Mouse (Mus musculus): ENCODE results near the gene Ptpn12.

Gene Ptpn12

DNA sequence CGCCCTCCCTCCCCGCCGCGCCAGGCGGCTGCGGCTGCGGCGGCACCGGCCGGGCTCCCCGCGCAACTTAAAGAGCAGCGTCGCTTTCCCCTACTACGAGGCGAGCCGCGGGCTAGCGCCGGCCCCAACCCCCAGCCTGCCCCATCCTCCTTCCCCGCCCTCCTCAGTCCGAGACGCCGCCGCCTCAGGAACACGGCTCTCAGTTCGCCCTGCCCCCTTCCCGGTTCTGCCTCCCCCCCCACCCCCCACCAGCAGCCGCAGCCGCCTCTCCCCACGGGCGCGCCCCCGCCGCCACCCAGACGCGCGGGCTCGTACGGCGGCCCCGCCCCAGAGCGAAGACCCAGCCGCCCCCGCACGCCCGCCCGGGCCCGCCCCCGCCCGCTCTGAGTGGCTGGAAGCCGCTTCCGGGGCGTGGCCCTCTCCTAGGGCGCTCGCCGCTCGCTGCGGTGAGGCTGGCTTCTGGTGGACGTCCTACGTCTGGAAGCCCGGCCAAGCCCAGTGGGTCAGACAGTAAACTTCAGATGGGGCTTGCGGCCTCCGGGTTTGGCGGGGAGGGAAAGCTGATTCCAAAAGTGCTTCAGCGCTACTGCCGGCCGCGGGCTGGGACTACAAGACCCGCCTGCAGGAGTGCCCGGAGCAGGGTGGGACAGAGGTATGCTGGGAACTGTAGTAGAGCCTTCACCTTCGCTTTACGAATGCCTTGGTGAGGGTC is at the start of gene Ptpn12:
Gene Ptpn12 (minus strand): TSS at position 92 of the 712 bp plus-strand sequence.
- in situ Hi-C loops (cut with MboI, MseI): loop anchor here (5.0 kb wide), 1 partner anchor 196 kb away; no protein-coding TSS in a partner anchor

DNA sequence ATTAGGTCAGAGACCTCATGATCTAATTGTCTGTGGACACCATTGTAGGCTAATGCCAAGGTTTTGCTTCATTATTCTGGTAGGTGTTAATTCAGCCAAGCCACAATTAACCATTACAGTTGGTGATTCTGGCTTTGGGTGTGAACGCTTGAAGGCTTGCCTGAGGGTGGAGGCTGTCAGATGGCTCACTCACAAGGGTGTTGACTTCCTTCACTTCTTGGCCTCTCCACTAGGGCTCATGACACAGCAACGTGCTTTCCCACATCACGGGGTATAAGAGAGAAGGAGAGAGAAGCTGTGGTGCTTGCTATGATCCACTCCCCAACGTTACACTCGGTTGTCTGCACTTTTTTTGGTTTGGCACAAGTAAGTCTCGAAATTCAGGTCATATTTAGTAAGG is 35.5 kb upstream of the Ptpn12 start:
- in situ Hi-C loops (cut with MboI, MseI): no loop called here

DNA sequence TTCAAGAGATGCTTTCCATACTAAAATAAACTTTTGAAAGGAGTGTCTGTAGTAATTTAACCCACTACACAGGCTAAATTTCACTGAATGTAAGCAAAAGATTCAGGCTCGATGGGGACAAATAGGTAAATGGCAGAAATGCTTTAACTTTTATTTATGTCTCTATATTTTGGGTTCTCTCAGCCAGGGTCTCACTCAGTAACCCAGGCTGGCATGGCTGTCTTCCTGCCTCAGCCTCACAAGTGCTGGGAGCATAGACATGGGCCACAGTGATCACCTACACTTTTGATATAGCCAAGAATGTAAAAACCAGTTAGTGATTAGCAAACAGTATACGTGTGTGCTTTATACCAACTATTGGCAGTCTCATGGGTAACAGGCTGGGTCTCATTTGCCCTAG is 1.5 kb upstream of the Ptpn12 start:
- in situ Hi-C loops (cut with MboI, MseI): loop anchor here (5.0 kb wide), 1 partner anchor 195 kb away; no protein-coding TSS in a partner anchor

DNA sequence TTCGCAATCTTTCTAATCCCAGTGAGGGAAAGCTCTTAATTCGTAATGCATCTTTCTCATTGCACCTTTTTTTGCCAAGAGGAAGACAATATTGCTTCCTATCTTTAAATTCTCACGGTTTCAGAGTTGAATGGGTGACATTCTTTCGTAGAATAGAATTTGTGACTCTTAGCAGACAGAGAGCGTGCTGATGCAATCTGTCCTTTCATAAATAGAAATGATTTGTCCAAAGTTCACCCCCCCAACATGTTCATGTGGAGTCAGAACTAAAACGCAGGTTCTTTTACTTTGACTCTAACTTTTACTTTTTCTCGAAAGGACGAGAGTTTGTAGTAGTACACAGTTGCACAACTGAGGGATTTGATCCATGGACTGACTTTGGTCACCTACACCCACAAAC is 884 bp upstream of the Ptpn12 start:
- in situ Hi-C loops (cut with MboI, MseI): loop anchor here (5.0 kb wide), 1 partner anchor 196 kb away; no protein-coding TSS in a partner anchor

DNA sequence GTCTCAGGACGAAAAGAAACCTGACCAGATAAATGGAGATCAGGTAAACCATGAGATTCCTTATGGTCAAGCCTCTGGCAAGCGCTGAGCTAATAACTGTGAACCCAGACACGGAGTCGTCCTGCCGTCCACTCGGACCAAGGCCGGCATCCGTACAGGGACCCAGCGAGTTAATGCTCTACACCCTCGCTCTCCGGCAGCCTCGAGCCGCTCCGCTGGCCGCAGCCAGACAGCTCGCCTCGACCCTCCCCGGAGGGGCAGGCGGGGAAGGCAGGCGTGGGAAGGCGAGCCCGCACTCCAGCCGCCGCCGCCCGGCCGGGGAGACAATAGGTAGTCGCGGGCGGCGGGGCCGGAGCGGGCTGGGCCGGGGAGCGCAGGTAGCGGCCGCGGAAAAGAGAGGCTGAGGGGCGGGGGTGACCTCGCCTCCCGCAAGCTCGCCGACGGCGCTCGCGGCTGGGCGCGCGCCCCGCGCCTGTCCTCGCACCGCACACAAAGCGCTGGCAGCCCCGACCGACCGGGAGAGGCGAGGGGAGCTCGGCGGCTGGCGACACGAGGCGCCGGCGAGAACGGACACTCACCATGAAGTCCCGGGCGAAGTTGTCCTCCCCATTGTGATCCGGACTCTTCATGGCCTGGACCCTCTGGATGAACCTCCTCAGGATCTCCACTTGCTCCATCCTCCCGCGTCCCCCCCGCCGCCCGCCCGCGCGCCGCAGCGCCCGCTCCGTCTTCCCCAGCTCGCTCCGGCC is 466 bp downstream of the Ptpn12 start:
- in situ Hi-C loops (cut with MboI, MseI): loop anchor here (5.0 kb wide), 1 partner anchor 197 kb away; no protein-coding TSS in a partner anchor

DNA sequence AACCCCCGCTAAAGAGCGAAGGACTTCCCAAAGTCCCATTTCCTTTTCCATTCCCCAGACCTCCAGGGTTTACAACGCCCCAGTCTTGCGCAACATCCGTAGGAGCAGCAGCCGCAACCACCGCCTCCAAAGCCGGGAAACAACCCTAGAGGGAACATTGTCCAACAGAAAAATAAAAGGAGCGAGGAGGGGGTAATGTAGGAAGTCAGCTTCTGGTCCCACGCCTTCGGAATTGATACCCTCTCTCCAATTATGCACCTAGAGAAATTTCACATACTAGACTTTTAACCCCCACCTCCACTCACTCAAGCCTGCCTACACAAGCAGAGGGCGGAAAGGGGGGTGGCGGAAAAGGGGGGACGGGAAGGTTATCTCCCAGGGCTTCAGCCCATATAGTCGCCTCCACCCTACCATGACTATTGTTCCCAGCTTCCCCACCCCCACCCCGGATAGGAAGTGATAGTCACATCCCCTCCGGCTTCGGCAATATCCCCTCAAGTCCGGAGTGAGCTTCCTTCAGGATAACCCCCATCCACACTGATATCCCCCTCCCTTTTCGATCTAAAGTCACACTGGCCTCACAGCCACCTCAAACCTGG is 1.1 kb downstream of the Ptpn12 start:
- in situ Hi-C loops (cut with MboI, MseI): loop anchor here (5.0 kb wide), 2 partner anchors 102 to 198 kb away; no protein-coding TSS in a partner anchor

DNA sequence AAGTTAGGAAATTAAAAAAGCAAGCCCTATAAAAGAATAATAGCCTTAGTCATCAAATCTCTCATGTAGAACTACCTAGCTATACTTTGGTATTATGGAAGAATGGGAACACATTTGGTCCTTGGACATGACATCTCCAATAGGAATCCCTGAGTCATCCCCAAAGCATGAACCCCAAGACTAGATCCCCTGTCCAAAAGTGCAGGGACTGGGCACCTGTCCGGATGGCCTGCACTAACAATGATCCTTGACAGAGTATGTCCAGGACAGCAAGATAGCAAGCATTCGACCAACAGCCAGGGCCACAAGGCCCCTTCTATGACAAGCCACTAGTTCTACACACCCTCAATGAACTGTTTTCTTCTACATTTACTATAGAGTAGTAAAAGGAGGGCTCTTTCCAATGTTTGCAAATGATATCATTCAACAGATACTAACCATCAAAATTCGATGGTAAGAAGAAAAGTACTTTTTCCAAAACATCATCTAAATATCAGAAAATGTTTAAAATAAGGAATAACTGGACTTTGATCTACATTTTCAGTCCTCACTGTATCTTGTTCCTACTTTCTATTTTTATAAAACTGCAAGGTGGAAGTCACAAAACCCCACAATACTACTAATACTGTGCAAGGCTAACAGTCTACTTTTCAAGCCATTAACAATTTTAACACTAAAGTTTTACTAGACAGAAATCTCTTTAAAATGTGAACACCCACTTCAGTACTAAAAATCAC is 2.0 kb downstream of the Ptpn12 start:
- in situ Hi-C loops (cut with MboI, MseI): loop anchor here (5.0 kb wide), 1 partner anchor 101 kb away; no protein-coding TSS in a partner anchor

DNA sequence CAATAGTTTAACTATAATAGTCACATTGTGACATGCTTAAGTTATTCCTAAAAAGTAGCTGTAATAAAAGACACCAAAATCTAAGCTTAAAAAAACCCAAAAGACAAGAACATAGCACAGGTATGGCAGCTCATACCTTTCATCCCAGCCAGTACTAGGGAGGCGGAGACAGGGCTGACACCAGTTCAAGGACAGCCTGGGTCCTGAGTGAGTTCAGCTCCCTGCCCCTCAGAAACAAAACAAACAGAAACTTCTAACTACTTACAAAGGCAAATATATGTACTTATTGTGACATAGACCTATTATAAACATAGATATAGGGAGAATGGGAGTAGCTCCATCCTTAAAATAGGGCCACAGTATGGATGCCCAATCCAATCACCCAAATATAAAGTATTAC is 3.2 kb downstream of the Ptpn12 start:
- in situ Hi-C loops (cut with MboI, MseI): loop anchor here (5.0 kb wide), 1 partner anchor 100 kb away; no protein-coding TSS in a partner anchor

DNA sequence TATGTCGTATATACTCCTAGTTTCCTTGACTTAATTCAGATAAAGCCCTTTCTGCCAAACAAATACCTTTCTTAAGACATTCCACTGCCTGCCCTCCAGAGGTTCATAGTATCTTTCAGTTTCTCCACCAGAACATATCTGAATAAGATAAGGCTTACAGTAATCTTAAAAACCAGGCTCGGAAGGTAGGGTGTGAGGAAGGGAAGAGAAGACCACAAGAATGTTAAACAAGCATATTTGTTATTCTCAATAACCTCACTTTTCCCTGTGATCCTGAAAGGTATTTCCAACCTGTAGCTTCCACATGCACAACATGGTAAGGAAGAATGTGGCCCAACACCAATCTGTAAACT is 5.0 kb downstream of the Ptpn12 start:
- in situ Hi-C loops (cut with MboI, MseI): loop anchor here (5.0 kb wide), 1 partner anchor 98 kb away; no protein-coding TSS in a partner anchor

DNA sequence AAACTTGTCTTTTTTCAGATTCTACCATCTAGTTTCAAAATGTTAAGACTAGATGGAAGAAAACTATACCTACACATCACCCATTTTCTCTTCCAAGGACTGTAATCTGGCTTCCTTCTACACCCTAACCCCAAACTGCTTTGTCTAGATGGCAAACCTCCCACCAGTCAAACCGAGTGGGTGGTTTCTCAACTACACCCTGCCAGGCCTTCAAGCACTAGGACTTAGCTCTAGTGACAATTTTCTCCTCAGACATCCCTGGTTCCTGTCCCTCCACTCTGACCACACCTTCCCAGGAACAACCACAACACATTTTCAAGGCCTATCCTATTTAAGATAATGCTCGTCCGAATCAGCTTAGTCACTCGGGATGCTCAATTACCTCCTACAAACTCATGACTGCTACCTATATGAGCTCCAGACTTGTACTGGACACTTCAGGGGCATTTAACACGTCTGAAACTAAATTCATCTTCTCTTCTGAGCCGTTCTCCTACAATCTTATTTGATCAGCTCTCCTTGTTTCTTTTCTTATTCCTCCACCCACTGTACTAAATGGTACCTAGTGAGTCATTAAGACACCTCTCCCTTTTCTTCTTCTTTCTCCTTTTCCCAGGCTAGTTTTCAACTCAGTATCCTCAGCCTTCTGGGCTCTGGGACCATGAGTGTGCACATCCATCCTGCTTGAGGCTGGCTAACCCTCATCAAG is 5.5 kb downstream of the Ptpn12 start:
- in situ Hi-C loops (cut with MboI, MseI): loop anchor here (5.0 kb wide), 1 partner anchor 98 kb away; no protein-coding TSS in a partner anchor

DNA sequence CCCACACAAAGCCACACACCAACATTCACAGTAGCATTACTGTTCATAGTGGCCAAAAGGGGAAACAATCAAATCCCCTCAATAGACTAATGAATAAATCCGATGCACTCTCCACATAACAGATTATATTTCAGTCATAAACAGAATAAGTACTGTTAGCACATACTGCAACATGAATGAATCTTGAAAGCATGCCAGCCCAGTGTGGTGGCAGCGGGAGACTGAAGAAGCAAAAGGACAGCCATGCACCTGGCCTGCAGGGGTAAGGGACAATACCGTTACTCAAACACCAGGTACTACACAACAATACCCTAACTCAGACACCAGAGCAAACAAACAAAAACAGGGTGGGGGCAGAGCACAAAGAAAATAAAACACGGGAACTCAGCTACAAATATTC is 6.7 kb downstream of the Ptpn12 start:
- in situ Hi-C loops (cut with MboI, MseI): no loop called here

DNA sequence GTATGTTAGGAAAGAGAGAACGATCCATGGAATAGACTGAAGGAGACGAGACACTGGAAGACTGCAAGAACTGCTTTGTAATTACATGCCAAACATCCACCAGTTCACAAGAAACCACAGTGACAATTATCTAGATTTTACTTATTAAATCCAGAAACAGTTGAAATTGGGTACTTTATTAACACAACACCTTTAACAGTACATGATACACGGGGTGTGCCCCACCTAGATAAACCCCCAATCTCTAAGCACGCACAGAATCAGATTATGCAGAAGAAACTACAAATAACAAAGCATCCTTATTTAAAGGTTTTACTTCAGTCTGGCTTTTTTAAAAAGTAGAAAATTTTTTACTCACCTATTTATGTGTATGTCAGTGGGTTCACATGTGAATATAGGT is 8.6 kb downstream of the Ptpn12 start:
- in situ Hi-C loops (cut with MboI, MseI): no loop called here

DNA sequence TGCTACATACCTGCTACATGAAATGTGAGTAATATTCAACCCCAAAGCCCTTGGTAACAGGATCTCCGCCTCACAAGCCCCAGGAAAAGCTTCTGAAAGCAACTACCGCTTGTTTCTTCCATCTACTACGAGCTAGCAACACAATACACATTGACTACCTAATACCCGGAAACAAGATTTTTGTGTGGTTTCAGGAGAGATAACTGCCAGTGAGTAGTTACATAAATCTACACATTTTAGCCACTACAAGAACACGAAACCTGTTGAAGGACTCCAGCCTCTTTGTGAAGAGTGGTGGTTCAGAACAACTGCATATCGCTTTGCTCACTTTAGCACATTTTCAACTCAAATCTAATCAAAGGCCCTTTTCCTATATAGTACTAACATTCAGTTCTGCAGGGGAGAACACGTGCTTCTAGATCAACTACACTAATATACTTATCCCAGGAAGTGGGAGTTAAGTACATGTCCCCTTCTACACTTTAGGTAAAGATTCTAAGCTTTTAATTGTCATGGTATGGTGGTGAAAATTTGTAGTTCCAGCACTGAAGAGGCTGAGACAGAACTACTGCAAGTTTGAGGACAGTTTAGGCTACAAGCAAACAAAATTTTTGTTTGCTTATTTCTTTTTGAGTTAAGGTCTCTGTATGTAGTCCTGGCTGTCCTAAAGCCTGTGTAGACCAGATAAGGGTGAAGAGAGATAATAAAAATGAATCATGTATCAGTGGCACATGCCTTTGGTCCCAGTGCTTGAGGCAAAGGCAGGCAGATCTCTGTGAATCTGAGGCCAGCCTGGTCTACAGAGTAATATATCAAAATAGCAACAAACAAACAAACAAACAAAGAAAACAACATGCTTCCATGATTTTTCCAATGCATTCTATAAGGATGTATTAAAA is 9.3 kb downstream of the Ptpn12 start:
- in situ Hi-C loops (cut with MboI, MseI): no loop called here

DNA sequence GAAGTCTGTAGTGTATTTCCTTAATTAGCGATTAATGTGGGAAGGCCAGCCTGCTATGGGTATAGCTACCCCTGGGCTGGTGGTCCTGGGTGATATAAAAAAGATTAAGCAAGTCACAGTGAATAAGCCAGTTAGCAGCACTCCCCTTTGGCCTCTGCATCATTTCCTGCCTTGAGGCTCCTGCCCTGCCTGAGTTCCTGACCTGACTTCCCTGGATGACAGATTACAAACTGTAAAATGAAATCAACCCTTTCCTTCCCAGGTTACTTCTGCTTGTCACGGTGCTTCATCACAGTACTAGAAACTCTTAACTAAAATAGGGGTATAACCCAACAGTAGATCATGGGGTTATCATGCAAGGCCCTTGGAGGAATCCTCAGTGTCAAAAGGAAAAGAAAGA is 10.2 kb downstream of the Ptpn12 start:
- in situ Hi-C loops (cut with MboI, MseI): no loop called here

DNA sequence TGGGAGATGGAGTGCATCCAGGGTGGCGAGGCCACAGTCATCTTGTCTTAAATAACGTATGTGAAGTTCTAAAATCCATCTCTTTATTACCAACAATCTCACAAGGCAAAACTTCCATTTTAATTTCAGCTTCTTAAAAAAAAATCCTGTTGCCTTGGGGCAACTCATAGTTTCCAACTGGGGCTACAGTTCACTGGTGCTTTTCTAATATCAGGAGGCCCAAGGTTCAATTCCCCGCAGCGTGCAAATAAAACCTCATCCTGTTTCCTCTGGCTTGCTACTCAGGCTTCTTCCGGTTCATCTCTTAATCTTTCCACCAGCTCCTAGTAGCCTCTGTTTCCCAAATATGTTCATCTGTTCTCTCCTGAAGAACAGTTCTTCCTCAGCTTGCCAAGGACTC is 17.6 kb downstream of the Ptpn12 start:
- in situ Hi-C loops (cut with MboI, MseI): no loop called here

DNA sequence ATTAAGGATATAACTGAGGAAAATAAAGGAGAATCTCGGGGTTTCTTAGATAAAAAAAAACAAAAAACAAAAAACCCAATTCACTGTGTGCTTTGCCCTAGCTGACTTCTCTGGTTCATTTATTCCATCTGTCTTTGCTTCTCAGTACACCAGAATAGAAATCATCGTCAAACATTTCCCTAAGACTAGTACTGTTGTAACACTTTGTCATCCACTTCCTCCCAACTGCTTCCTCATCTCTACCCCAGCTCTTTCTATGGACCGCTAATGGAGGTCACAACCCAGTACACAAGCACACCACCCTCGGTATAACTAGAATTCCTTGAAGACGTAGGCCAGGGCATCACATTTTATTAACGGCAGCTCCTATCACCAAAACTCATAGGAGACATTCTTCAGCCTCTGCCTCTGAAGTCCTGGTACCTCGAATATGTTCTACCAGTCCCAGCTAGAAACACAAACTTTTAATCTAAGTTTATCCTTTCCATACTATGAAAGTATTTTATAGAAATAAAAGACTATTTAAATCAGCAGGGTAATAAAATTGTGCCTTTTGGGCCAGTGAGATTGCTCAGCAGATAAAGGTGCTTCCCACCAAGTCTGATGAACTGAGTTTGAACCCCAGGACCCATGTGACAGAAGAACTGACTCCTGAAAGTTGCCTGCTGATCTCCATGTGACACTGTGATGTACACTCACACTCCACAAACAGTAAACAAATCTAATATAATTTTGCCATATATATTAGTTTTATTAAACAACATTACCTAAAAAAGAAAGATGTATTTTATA is 19.8 kb downstream of the Ptpn12 start:
- in situ Hi-C loops (cut with MboI, MseI): no loop called here

DNA sequence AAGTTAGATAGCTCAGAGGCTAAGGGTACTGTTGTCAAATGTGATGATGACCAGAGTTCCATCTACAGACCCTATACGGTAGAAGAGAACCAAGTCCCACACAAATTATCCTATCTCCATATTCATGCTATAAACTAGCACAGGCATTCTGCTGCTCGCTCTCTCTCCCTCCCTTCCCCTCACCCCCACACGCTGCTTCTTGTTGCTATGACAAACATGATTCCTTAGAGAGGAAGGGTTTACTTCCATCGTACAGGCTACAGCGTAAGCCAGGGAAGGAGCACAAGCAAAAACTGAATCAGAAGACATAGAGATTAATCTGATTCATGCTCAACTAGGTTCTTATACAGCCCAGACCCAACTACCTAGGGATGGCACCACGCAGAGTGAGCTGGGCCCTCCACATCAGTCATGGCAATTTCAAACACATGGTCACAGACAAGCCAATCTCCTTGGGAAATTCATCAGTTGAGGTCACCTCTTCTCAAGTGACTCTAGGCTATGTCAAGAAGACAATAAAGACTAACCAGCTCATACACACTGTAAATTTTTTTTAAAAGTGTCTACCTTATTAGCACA is 21.2 kb downstream of the Ptpn12 start:
- in situ Hi-C loops (cut with MboI, MseI): no loop called here

DNA sequence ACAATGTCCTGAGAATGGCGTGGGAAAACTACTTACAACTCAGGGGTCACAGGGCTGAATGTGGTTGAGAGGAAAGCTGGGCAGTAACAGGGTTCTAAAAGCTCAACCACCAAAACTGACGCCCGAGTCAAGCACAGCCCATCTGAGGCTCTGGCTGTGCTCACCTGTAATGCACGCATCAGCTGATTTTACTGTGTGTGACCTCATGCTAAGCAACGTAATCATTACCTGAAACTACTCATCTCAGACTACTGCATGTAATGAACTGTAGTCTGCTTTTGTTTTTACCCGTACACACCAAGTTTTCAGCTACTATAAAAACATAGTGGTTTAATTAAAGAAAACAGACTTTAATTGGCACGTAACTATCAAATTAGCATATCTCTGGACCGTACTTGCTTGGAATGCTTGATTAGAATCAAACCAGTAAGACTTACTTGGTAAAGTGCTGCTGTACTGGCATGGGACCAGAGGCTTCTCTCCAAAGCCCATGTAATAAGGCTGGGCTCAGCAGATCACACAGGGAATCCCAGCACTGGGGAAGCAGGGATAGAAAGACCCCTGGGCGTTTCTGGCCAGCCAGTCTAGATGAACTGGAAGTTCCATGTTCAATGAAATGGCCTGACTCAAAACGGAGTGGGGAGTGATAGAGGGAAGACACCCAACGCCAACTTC is 22.2 kb downstream of the Ptpn12 start:
- in situ Hi-C loops (cut with MboI, MseI): no loop called here

All from regulatory T cell (primary cell).